In genomic region chrX:140956272-140956940, GRCm38 (mm10) we compare ENCODE assay signal across 8 mouse cellular contexts. TPM values are rescaled to one million over a fixed set of nuclear protein-coding genes. Genes with fewer than 3 reads are reported as not detected.
DNase-seq lines count a peak whose midpoint lies in the region; ATAC-seq lines count a peak whose summit lies in the region.

TSS of gene Psmd10 (minus strand) at chrX:140956728.
TSS of gene Atg4a (plus strand) at chrX:140956907.

- H3K27me3 ChIP-seq in hindbrain, embryonic 11.5 days (ENCODE audit: control insufficient read depth, insufficient read depth, low read length): 0 out of 2 replicates have a peak, but pooled peaks cover 2% of the 10 kb centered on the region

- peak within 1 kb of the TSS; percentile 41 for H3K4me3 ChIP-seq in hindbrain, embryonic 11.5 days (ENCODE audit: low read depth, low read length)

- H3K27ac ChIP-seq in hindbrain, embryonic 11.5 days (ENCODE audit: low read depth, low read length): no peak within 1 kb of the TSS

- no peaks in the 10 kb centered on the region for H3K4me1 ChIP-seq in hindbrain, embryonic 11.5 days (replicated peaks; ENCODE audit: control insufficient read depth, insufficient read depth, low read length)

- ATAC-seq in hindbrain, embryonic 11.5 days (ENCODE audit: low FRiP score): peak; percentile 98

- DNase-seq in Muller cell, postnatal 12 days (ENCODE audit: inconsistent ontology term): peak; percentile 88
- DNase-seq in cerebellum, adult 9-11 months: peak; percentile 95
- DNase-seq in frontal cortex, adult 2 months (ENCODE audit: extremely low spot score in 1 of 2, low spot score in 1 of 2): peak; percentile 94 to 95
- peak; percentile 90 for DNase-seq in hindbrain, embryonic 11.5 days (ENCODE audit: low spot score)
- DNase-seq in layer of hippocampus, postnatal 10 days (ENCODE audit: low spot score in 2 of 2): peak; percentile 83 to 86
- DNase-seq in lung, postnatal 10 days: peak; percentile 96
- peak; percentile 80 for DNase-seq in ovary, postnatal 36 days (ENCODE audit: low spot score)
- peak; percentile 89 for DNase-seq in thymus, postnatal 25 days

- 16% methylated on average over 23 of the region's 23 CpGs for WGBS in hindbrain, embryonic 11.5 days

- H3K36me3 ChIP-seq in hindbrain, embryonic 11.5 days (ENCODE audit: control insufficient read depth, insufficient read depth, low read length): no peaks in the 10 kb centered on the region

- H3K9ac ChIP-seq in hindbrain, embryonic 11.5 days (ENCODE audit: low read depth, low read length): peak within 1 kb of the TSS; percentile 45; the same call in 1 of the 2 replicates

- peak within 1 kb of the TSS; percentile 38 for H3K4me2 ChIP-seq in hindbrain, embryonic 11.5 days (replicated peaks; ENCODE audit: low read depth, low read length)

- no peaks in the 10 kb centered on the region for H3K9me3 ChIP-seq in hindbrain, embryonic 11.5 days (ENCODE audit: control insufficient read depth, low read length)

RNA-seq across cellular contexts. Expression of gene Psmd10, which starts in this region (rescaled TPM):
- polyA plus RNA-seq in frontal cortex, adult 2 months (2012; rRNA removed): 15.5 and 17.8 TPM in 2 replicates
- 55.6 and 56.5 TPM in 2 replicates for polyA plus RNA-seq in hindbrain, embryonic 11.5 days (2014; fragmentation: Nextera tagmentation; extraction: Ambion mirVana)
- 10 to 100 TPM; 13.8 to 14.5 TPM for total RNA-seq in layer of hippocampus, postnatal 10 days (2021)

RNA-seq across cellular contexts. Expression of gene Atg4a, which starts in this region (rescaled TPM):
- polyA plus RNA-seq in frontal cortex, adult 2 months (2012; rRNA removed): 17.4 and 18.3 TPM in 2 replicates
- 16.8 and 18.5 TPM in 2 replicates for polyA plus RNA-seq in hindbrain, embryonic 11.5 days (2014; fragmentation: Nextera tagmentation; extraction: Ambion mirVana)
- 10 to 100 TPM; 13.0 to 20.5 TPM for total RNA-seq in layer of hippocampus, postnatal 10 days (2021)
